Comparison of ENCODE assay signal across 11 mouse cellular contexts in genomic region chr11:87453216-87454034, GRCm38 (mm10). TPM values are rescaled to one million over a fixed set of nuclear protein-coding genes. Genes with fewer than 3 reads are reported as not detected.
DNase-seq lines count a peak whose midpoint lies in the region; ATAC-seq lines count a peak whose summit lies in the region.
"Had no signal": no experiment of that assay in that cellular context is flagged by ENCODE, and none has a peak within 500 bp of the region (broad histone marks: within the 10 kb centered on the region; RNA-seq: fewer than 3 reads in every experiment).

No protein-coding gene starts in this region.

- no peak for ATAC-seq in granulocyte monocyte progenitor cell, adult 5-6 weeks (replicated peaks; ENCODE audit: poor library complexity, severe bottlenecking)
- ATAC-seq: forebrain, embryonic 16.5 days; midbrain, embryonic 16.5 days had no signal

- DNase-seq in embryo, embryonic 10.5 days (ENCODE audit: low spot score): peak; percentile 26
- DNase-seq in embryo, embryonic 10 days (ENCODE audit: low spot score): no peak
- peak; percentile 46 for DNase-seq in urinary bladder, postnatal 14 days (ENCODE audit: low spot score)
- DNase-seq in urinary bladder, adult 18-20 months (ENCODE audit: low spot score in 2 of 2): no peak
- DNase-seq in kidney, postnatal 36 days: peak; percentile 73 to 76
- DNase-seq in yolk sac, embryonic 10.5 days (ENCODE audit: low spot score): peak; percentile 33
- no peak for DNase-seq in thymus, postnatal 0 days (ENCODE audit: low spot score)
- DNase-seq: cerebellum, adult 11-12 months had no signal

RNA-seq across cellular contexts. Expression of gene Tex14, which starts 48.6 kb away (rescaled TPM):
- not detected in 2 replicates for total RNA-seq in granulocyte monocyte progenitor cell, adult 5-6 weeks (2014; fragmentation: Nextera tagmentation)
- total RNA-seq in granulocyte monocyte progenitor cell, adult 5-6 weeks (2017): not detected in 2 replicates
- 0.53 and 0.62 TPM in 2 replicates for polyA plus RNA-seq in thymus, postnatal 0 days (2015; fragmentation: Nextera tagmentation; extraction: Ambion mirVana)

RNA-seq across cellular contexts. Expression of gene Rad51c, which starts 48.7 kb away (rescaled TPM):
- total RNA-seq in granulocyte monocyte progenitor cell, adult 5-6 weeks (2014; fragmentation: Nextera tagmentation): 1.8 and 6.5 TPM in 2 replicates
- 6.3 and 7.8 TPM in 2 replicates for total RNA-seq in granulocyte monocyte progenitor cell, adult 5-6 weeks (2017)
- 6.8 and 6.9 TPM in 2 replicates for polyA plus RNA-seq in thymus, postnatal 0 days (2015; fragmentation: Nextera tagmentation; extraction: Ambion mirVana)

Comparison
In these comparisons a context has a peak if more than half of its experiments do, and no peak if none do; other contexts are left out.
1. DNase-seq: peak in embryo, embryonic 10.5 days (single experiment), urinary bladder, postnatal 14 days (single experiment), kidney, postnatal 36 days (2 of 2) and yolk sac, embryonic 10.5 days (single experiment); none in embryo, embryonic 10 days (single experiment), urinary bladder, adult 18-20 months (0 of 2) and thymus, postnatal 0 days (single experiment).